Mouse (Mus musculus): ENCODE results near the gene Add2. TPM values are rescaled to one million over a fixed set of nuclear protein-coding genes. Genes with fewer than 3 reads are reported as not detected.

The Add2 gene
- total RNA-seq, 2 experiments from 2014 or later = 1.0 to 2.4 TPM

DNA sequence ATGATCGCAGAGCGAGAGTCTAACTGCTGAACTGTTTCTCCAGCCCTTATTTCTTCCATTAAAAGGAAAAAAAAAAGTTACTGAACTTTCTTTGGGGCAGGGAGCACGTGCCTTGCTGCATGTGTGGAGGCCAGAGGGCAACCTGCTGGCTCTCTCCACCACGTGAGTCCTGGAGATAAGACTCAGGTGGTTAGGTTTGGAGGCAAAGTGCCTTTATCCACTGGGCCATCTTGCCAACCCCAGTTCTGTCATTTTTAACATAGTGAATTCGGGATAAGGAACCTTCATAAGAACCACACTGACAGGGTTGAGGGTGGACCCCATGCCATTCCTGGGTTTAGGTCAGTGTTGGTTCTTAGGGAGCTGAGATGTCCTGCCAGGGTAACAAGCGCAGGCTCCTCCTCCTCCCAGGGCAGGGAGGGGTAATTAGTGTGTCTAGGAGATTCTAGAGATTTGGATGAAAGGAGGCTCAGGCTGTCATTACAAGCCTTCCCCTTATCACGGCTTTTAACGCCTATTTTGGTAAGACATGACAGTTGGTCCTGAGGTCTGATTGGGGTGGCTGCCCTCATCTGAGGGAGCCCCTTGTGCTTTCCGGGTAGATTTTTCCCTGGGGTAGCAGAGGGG, 101.5 kb downstream of the Add2 start:
- ATAC-seq (ENCODE audit: poor library complexity, severe bottlenecking) = no peak

DNA sequence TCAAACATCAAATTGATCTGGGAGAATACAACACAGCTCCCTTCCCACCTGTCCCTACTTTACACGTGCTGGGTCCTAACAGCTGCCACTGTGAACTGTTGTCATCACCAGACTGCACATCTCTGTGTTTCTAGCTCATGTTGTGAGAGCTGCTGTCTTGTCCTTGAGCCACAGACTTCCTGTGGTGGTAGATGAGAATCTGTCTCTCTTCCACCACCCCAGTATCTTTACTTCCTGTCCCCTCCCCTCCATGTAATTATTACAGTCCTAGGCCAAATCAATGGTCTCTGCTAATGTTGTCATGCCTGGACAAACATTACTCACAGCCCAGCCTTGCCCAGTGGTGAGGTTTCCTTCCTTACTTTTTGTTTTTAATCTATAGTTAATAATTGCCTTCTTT, 105.4 kb downstream of the Add2 start:
- ATAC-seq (ENCODE audit: poor library complexity, severe bottlenecking) = peak; percentile 54; the same call in 1 of the 2 replicates

DNA sequence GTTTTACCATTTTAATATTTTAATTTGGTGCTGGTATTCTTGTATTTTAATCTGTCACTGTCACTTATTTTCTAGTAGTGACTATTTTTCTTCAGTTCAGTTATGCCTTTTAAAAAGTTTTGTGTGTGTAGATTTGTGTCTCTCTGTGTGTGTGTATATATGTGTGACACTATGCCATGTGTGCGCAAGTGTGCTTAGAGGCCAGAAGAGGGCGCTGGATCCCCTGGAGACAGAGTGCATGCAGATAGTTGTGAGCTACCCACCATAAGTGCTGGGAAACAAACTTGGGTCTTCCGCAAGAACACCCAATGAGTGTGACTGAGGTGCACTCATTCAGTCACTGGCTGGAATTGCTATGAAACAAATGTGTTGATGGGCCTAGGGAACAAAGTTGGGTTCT, 107.7 kb downstream of the Add2 start:
- no peak for ATAC-seq (ENCODE audit: poor library complexity, severe bottlenecking)

DNA sequence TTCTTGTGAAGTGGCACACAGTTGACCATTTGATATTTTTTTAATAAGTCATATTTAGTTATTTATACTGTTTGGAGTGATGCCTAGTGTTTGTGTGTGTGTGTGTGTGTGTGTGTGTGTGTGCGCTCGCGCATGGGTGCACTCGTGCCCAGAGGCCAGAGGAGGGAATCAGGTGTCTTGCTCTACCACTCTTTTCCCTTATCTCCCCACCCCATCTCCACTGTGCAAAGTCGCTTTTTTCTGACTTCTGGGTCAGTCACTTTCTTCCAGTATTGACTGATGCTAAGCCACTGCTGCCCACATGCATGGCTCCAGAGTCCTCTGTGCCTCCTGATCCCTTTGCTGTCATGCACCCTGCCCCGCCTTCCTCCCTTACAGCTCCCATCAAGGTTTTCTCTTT, 112.8 kb downstream of the Add2 start:
- no peak for ATAC-seq (ENCODE audit: poor library complexity, severe bottlenecking)

DNA sequence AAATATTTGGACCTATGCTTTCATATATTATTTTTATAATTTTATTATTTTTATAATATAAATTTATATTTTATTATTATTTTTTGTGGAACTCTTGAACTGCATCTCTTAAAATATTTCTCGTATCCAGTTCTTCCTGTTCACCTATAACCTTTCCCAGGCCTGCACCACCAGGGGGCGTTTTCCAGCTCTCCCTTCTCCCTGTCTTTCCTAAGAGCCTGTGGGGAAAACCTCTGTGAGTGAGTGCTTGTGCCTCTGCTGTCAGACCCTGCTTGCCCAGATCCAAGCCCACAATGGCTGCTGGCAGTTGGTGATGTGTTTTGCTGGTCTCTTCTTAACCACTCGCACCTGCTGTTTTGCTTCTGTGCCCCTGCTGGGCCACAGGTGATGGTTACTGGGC, 113.3 kb downstream of the Add2 start:
- ATAC-seq (ENCODE audit: poor library complexity, severe bottlenecking) = no peak

DNA sequence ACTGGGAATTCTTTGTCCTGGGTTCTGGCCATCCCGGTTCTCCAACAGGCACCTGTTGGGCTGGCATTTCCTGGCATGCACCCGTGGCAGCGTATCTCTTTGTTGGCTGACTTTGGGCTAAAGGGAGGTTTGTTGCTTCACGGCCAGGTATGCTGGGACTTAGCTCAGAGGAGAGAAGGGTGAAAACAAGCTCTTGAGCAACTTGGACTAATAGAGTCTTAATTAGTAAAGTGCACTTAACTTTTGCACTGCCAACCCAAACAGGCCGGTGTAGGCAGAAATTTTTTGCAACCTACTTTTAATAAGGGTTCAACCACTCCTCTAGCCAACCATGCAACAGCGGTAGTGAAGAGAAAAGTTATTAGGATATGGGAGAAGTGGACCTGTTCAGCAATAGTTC, 116.5 kb downstream of the Add2 start:
- ATAC-seq (ENCODE audit: poor library complexity, severe bottlenecking) = no peak

DNA sequence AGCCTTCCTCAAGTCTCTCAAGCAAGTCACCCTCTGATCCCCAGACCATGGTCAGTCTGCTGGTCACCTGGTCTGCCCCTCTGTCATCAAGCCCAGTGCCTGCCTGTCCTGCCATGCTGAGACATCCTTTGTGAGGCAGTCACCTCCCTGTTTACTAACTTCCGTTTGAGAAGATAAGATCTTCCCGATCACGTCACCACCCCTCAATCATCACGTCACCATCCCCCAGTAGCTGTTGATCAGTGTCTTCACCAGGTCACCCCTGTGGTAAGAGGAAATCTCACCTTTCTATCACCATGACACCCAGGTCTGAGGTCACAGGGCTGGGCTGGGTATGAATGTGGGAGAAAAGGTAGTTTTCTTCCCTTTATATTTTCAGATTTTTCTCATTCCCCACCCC, 120.0 kb downstream of the Add2 start:
- ATAC-seq (ENCODE audit: poor library complexity, severe bottlenecking) = 0 out of 2 replicates have a peak, but pooled peaks have one; percentile 21

DNA sequence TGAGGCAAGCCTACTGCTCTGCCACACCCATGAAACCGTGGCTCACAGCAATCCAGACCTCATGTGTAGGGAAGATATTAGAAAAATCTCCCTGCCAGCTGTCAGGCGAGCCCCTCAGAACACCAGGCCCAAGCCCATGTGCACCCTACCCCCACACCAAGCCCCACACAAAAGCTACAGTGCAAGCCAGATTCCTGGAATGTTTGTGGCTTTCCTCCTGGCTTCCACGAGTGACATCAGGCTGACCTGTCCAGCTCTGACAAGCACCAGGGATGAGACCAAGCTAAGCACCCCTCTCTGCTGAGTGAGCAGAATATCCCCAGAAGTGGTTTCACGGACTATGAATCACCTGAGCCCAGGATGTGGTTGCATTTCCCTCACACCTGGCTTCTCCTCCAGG, 120.5 kb downstream of the Add2 start:
- ATAC-seq (ENCODE audit: poor library complexity, severe bottlenecking) = no peak

DNA sequence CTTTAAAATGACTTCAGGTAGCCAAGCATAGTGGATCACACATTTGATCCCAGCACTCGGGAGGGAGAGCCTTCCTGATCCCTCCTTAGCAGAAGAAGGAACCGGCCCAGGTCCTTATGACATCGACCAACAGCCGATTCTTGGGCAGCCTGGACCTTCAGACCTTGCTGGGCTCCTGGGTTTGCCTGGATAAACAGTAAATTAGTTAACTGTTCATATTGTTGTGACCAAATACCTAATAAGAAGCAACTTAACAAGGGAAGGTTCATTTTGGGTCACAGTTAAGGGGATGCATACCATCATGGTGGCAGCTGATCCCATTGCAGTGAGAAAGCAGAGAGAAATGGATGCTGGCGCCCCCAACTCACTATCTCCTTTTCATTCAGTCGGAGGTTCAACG, 124.2 kb downstream of the Add2 start:
- no peak for ATAC-seq (ENCODE audit: poor library complexity, severe bottlenecking)

DNA sequence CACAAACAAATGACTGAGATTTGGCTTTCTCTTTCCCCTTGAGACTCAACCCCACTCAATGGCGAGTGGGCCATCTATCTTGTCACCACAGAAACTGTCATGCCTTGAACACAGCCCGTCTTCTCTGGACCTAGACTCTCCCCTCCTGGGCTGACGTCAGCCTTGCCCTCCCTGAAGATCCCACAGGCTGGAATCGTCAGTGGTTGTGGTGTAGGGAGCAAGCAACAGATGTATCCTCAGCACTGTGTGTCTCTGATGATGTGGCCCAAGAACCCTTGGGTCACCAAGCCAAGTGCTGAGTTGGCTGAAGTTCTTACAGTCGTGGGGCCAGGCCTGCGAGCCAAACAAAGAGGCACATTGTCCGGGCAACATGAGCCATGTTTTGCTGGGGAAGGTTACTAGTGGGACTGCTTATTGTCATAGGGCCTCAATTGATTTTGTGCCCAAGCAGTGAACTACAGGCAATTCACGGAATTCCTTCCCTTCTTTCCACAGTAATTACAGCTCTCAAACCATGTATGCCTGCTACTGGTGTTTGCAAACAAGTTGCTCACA, 125.0 kb downstream of the Add2 start:
- no peak for ATAC-seq (ENCODE audit: poor library complexity, severe bottlenecking)

DNA sequence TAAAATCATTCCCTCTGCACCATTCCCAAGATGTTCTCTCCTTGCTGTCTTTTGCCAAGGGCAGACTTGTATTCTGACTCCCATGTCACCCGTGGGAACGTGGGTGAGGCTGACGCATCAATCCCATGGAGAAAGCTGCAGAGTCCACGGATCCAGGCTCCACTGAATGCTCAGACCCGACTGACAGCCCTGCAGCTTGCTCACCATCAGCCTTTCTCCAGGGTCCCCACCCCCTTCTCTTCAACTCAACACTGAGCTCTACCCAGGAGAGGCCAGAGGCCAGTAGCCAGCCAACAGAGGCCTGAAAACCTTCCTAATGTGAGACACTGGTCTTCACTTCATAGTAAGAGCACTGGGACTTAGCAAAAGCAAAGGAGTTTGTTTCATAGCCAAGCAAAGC, 125.5 kb downstream of the Add2 start:
- ATAC-seq (ENCODE audit: poor library complexity, severe bottlenecking) = no peak

DNA sequence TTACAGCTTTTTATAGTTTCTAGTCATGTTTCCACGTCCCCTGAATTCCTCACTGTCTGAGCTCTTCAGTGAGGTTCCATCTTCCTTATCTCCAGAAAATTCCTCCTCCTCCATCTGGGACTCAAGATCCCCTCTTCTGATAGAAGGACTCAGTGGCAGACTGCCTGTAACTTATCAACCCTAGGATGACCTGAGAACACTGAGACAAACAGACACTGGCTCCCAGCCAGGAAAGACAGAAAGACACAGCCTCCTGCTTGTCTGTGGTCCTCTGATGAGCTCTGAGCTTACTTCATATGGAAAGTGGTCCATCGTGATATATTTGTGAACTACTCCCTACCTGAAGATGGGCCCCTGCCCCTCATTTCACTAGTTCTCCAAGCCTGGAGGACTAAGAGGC, 126.0 kb downstream of the Add2 start:
- ATAC-seq (ENCODE audit: poor library complexity, severe bottlenecking) = no peak

DNA sequence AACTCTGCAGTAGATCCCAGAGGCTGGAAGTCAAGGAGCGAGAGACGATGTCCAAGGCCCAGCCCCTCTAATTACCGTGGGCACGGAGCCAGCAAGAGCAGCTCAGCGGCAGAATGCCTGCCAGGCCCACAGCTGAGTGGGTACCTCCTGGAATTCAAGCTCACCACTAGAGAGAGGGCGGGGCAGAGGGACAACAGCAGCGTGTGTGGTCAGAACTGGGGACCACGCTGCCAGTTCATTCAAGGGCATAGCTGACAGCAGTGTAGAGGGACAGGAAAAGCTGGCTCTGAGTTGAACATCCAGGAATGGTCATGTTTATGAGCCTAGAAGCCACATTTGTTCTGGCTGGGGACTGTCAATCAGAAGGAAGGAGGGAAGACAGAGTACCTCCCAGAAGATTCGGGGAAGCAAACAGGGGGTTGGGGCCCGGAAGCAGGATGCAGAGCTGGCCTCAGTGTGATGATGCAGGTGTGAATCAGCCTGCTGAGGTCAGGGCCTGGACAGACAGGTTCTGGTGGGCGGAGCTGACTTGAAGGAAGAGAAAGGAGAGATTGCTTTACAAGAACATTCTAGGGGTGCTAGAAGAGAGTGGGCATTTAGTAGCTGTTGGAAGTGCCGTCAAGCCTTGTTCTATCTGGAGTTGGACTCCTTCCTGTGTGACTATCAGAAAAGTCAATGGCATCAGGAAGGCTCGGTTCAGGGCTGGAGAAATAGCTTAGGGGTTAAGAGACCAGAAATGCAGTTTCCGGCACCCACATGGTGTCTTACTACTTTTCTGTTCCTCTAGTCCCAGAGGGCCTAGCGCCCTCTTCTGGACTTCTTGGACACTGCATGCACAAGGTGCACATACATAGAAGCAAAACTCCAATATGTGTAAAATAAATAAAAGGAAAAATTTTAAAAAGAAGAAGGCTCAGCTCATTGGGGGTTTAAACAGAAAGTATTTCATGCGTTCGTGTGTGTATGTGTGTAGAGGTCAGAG, 129.1 kb downstream of the Add2 start:
- ATAC-seq (ENCODE audit: poor library complexity, severe bottlenecking) = no peak

DNA sequence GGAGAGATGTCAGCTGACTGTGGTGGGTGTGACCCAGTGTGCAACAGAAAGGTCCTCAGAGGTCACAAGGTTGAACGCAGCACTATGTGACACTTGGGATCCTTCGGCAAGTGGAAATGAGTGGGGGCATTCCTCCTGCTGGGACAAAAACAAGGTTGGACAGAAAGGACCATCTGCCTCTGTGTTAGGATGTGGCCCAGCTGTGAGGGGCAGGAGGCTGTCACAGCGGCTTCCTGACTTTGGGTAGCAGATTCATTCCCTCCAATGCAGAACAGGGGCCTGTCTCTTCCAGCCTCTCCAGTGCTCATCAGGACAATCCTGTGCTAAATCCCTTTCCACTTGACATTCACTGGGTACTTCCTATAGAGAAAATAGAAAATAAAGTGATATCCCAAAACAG, 132.4 kb downstream of the Add2 start:
- ATAC-seq (ENCODE audit: poor library complexity, severe bottlenecking) = no peak

DNA sequence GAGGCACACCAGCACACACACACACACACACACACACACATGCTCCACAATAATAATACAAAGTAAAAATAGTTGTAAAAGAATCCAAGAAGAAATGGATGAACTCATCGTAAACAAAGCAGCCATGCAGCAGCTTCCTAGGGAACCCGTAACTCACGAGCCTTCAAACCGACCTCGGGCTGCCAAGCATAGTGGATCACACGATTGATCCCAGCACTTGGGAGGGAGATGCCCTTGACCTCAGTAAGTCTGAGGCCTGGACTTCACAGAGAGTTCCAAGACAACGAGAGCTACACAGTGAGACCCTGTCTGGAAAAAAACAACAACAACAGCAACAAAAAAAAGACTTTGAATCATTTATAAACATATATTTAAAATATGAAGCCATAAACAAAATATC, 133.1 kb downstream of the Add2 start:
- ATAC-seq (ENCODE audit: poor library complexity, severe bottlenecking) = no peak

DNA sequence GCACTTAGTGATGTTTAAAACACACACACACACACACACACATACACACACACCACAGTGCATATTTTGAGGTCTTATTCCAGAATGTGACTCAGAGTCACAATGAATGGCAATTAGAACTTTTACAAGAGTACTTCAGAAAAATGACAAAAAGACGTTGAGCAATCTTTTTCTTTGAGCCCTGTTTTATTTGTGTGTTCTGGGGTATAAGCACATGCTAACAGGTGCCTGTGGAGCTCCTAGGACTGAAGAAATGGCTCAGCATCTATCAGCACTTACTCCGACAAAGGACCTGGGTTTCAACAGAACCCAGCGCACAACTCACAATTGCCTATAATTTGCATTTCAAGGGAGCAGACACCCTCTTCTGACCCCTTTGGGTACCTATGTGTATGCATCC, 135.5 kb downstream of the Add2 start:
- ATAC-seq (ENCODE audit: poor library complexity, severe bottlenecking) = no peak

DNA sequence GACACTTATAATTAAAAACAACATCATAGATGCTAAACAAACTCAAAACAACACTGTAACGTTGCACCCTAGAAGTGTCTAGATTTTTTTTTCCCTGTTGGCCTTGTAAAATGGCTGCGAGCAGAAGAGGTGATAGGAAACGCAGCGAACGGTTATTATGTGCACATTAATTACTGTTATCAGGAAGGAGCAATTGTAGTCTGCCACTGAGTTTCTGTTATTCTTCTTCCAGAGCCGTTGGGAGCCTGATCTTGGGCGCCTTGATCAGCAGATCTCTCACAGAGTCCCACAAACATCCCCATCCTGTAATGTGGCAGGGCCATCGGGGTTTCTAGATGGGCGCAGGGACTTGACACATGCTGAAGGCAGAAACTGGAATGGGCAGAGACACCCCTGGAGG, 137.9 kb downstream of the Add2 start:
- no peak for ATAC-seq (ENCODE audit: poor library complexity, severe bottlenecking)

DNA sequence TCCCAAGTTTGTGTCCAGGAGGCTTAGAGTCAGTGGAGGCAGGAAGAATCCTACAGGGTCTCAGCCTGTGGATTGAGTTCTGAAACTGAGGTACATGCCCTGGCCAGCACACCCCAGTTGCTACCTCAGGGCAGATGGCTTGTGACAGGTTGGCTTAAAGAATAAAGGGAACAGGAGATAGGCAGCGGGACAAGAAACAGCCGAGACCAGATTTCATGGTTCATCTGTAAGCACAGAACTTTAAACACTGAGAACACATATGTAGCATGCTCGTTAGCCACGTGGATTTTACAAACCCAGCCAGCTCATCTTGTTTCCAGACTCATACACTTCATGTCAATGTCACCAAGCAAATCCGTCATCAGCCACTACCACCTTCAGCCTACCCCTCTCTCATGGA, 139.4 kb downstream of the Add2 start:
- no peak for ATAC-seq (ENCODE audit: poor library complexity, severe bottlenecking)

DNA sequence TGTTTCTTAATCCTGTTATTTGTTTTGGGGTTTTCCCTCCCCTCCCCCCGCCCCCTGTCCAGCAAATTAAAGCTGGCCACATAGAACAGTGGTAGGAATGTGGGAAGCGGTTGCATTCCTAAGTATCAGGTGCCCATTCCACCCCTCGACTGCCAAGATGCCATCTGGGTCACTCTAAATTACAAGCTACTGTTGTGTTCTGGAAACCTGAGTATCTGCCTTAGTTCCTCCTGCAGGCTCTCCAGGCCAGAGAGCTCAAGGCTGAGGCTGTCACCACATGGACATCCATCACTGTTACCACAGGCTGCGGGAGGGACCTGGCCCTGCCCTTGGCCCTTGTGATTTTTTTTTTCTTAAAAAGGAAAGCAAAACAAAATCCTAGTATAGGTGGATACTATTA, 140.7 kb downstream of the Add2 start:
- ATAC-seq (ENCODE audit: poor library complexity, severe bottlenecking) = no peak
